Mouse (Mus musculus) right cerebral cortex, postnatal 10 days (tissue): Measurements from ENCODE around the gene Slc18a3.
A peak's percentile ranks its signal among the peaks of the same experiment; 100 is the strongest.

Source experiments
- DNase-seq, 2 experiments: peaks; one replicate each; pipeline ENCODE4 v3.0.0; 2021; ENCODE audit warnings: low spot score in 2 of 2

Slc18a3 gene

DNA sequence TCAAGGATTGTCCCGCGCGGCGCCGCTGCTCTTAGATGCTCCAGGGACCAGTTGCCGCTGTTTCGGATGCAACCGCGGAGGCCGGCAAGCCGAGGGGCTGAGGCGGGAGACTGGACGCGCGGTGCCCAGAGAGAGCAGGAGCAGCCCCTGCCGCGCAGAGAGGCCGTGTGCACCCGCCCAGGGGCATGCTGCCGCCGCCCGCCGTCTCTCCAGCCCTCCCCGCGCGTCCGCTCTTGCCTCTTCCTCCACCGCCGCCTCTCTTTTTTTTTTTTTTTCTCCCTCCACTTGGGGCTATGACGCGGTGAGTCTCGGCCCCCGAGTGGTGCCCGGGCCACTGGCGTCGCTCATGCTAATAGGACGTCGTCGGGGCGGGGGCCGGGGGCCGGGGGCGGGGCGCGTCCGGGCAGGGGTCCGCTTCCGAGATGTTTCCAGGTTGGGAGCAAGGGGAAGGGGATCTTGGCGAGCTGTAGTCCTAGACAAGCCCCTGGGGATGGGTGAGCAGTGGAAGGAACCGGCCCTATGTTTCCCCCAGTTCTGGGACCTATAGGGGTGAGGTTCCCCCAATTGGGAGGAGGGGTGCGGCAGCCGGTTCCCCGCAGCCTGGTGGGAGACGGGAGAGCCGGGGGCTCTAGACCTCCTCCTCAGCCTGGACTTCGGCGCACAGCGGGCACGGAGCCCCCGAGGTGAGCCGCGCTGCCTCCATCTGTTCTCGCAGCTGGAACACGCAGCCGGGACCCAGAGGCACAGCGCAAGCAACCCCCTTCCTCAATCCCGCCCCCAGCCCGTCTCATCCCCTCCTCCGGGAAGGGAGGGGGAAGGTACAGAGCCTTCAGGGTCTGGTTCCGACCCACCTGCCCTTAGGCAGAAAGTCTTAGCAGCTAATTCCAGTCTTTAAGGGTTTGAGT is at the start of gene Slc18a3:
Gene Slc18a3, minus strand, starts transcription at position 250 of the 905 bp plus-strand sequence.
- peak in 1 of 2 experiments; percentile 25 for DNase-seq

DNA sequence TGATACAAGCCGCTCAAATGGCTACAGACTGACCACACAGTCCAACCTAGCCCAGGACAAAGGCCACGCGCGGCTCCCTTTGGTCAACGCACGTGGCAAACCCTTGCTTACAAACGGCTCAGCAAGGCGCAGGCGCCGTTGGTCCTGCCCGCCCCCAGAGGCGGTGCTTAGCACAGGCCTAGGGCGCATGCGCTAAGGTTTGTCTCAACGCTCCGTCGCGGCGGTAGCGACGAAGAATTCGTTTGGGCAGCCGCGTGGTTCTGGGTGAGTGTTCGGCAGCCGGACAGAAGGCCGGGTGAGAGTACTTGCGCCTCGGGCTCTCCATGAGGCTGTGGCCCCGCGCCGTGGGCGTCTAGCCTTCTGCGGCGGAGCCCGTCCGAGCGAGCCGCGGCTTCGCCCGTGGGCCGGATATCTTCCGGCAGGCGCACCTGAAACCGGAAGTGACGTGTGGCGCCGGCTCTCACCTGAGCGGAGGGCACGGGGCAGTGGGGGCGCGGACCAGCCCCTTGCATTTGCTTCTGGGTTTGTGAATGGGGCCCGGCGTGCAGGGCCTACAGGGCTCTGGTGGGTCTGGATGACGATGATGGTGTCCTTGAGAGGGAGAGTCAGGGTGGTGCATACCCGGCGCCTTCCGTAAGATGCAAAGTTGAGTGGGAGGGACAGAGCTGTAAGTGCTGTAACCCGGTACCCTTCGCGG is 48.8 kb upstream of the Slc18a3 start, which contains the start of gene Ercc6:
Gene Ercc6, plus strand, starts transcription at position 186 of the 697 bp plus-strand sequence.
- DNase-seq, result peak; percentile 96

DNA sequence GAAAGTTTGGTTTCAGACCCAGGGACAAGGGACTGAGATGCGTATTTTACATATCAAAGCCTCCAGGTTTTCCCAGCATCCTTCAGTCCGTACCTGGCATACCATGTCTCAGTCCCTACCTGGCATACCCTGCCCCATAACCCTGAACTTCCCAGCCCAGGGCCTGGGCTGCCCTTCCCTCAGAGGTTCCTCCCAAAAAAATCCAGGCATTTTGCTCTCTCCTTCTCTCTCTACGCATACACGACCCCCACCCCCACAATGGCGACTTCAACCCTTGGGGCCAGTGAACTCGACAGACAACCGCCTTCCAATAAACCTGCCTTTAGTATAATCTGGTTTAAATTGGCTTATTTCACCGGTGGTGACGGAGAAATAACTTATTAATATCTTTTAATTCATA is 48.3 kb upstream of the Slc18a3 start:
- no peak for DNase-seq

DNA sequence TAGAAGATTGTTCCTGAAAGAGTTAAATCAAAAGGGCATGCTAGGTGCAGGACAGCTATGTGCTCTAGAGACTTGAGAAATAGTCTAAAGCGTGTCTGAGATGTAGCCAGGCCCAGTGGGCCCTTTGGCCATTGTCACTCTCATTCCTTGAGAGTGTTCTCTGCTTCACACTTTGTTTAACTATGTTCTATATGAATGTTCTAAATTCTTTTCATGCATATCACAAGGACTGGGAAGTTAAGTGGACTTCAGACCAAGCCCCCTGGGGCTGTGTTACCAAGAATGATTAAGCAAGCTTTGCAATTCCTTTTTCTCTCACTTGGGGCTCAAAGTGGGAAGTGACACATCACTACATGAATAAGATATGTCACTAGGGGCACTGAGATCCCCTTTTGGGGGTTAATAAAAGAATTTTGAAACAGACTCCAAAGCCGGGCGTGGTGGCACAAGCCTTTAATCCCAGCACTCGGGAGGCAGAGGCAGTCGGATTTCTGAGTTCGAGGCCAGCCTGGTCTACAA is 44.9 kb upstream of the Slc18a3 start:
- no peak for DNase-seq

DNA sequence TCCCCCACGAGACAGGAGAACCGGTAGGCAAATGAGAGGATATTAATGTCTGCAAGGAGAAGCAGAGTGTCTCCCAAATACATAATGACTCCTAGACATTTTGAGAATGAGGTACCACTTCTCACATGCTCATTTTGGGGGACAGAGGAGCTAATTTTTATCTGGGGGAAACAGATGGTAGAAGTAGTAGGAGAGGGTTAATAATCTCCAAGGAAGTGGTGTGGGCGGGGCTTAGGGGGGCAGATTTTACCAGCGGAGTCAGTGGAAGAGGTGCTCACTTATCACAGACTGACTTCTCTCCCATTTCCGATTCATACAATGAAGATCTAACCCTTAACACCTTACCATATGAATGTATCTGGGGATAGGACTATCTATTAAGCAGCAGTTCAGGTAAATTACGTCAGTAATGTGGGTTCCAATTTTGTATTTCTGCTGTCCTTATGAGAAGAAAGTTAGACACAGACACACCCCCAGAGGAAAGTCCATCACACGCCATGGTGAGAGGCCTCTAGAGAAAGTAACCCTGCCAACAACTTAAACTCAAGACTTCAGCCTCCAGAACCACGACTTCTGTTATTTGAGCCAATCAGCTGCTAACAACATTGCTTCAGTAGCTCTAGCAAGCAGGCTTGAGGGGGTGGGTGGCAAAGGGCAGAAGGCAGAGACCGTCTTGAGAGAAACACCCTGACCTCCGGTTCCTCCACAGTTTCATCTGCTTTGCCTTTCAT is 43.6 kb upstream of the Slc18a3 start:
- no peak for DNase-seq

DNA sequence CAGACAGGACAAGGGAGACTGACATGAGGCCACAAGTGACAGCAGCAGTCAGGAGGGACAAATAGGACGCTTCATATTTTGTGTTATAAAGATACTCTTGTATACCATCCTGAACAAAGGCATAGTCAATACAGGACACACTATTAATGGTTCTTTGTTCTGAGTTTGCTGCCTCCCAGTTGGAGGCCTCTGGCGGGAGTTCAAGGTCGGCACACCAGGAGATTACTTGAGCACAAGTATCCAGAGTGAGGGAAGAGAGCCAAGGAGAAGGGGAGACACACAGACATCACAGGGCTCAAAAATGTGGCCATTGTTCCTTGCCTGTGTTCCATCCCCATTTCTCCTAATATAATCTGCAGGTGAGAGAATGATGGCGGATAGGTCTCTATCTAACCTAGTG is 42.6 kb upstream of the Slc18a3 start:
- no peak for DNase-seq

DNA sequence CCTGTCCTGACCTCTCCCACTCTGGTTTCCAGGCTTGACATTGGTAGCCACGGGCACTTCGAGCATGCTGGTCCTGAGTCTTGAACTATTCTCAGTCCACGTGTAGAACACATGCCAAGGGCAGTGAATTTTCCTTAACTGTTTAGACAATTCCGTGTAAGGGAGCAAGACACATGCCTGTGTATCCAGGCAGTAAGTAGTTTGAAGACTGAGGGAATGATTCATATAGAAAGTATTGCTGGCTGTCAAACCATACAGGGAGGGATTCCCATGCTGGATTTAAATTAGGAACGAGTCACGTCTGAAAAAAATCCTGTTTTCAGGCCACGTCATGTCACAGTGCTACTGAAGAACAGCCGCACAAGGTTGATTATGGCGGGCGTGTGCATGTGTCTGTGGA is 41.7 kb upstream of the Slc18a3 start:
- no peak for DNase-seq

DNA sequence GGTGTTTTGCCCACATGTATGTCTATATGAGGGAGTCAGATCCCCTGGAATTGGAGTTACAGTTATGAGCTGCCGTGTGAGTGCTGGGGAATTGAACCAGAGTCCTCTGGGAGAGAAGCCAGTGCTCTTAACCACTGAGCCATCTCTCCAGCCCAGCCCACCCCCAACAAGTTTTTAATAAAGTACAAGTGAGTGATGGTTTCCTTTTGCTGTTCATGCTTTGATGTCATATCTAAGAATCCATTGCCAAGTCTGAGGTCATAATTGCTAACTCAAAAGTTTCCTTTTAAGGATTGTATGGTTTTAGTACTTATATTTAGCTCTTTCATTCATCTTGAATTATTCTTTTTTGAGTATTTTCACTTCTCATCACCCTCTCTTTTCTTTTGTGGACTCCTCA is 39.2 kb upstream of the Slc18a3 start:
- DNase-seq, result no peak

DNA sequence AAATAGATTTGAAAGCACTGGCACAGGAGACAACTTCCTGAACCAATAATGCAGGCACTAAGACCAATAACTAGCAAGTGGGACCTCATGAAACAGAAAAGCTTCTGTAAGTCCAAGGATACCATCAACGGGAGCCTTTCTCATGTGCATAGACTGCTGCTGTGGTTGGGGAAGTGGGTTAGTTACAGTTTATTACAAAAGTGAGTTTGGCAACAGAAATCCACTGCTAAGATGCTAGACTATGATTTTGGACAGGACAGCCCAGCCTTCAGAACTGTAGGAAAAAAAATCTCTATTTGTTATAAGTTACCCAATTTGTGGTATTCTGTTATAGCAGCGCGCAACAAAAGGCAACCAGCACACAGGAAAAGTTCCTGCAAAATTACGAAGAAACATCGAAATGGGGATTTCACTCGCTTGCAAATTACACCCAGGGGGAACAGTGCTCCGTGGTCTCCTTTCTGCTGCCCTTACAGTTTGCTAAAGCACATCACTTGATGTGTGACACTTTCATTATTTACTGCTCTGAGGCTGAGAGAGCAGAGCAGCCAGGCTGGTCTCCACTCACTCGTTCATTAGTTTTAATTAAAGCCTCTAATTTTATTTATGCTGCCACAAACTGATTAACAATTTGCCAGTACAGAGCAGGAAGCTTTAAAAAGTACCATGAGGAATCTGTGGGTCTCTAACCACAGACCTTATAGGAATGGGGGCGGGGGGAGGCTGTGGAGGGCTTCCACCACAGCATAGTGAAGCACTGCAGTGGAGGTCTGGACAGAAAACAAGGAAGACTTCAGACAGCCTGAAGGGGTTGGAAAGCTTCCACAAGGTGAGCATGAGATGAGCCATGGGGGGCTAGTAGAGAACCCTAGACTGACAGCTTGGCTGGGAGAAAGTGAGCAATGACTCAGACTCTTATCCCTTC is 38.4 kb upstream of the Slc18a3 start:
- no peak for DNase-seq

DNA sequence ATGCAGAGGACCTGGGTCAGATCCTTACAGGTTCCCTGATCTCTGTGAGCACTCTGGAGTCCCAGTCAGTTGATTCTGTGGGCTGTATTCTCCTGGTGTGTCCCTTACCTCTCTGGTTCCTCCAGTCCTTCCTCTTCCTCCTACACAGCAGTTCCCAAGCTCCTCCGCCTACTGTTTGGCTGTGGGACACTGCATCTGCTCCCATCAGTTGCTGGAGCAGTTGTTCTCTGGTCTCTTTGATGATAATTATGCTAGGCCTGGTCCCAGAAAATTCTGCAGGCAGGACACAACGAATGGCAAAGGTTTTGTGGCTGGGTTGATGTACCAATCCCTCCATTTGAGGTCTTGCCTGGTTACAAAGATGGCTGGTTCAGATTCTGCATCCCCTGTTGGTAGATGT is 36.7 kb upstream of the Slc18a3 start:
- DNase-seq, result no peak

DNA sequence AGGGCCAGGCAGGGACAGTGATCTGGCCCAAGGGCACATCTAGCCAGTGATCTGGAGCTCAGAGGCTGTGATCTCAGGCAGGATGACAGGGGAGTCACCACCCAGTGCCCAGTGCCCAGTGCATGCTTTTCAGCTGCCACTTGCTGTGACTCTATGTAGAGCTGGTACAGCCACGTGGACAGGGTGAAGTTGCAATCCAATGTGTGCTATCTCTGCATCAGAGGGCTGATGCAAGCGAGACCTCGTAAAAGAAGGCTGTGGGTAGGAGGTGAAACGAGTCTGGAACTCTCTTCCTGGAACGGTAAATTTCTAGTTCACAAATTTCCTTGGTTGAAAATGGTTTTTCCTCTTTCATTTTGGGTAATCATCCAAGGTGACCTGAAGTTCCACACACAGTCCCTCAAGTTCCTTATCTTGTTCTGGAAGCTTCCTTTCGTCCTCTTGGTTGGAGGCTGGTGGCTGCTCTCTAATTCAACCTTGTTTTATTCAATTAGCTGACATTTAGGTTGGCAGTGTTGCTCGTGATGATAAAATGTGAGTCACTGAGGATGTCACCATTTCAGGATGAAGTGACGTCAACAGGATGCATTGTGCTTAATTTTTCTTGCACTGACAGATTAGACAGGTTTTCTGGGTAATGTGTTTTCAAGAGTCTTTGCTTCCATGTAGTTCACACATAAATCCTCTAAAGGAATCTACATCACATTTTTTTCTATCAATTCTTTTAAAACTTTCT is 31.6 kb upstream of the Slc18a3 start:
- DNase-seq, result no peak

DNA sequence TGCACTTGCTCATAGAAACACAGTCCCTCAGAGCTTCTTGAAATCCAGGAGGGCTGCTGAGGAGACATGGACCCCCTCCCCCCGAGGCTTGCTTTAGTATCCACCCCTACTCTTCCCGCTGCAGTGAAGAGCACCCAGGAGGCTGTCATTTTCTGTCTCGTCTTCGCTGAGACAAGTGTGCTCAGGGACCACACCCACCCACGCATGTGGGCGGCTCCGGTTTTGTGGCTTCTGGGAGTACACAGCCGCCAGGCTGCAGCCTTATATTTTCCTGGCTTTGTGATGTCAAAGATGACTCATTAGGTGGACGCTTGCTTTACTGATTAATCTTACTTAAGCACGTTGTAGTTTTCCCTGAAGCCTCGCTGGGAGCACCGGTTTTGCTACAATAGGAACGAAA is 27.9 kb upstream of the Slc18a3 start:
- peak; percentile 34 to 43 for DNase-seq

DNA sequence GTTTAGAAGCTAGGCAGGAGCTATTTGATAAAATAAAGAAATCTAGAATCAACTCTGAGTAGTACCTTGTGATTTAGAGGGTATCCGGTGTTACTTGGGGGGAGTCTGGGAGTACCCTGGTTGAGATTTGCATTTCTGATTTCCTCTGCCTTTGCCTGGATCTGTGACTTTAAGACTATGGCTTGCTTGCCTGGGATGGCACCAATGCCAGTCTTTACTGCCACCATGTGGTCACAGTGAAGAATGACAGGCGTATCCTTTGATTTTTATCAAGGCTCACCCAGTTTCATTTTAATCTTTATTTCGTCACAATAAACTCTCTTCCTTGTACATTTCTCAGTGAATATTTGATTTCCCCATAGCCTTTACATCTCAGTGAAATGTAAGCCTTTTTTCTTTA is 17.4 kb upstream of the Slc18a3 start:
- no peak for DNase-seq

DNA sequence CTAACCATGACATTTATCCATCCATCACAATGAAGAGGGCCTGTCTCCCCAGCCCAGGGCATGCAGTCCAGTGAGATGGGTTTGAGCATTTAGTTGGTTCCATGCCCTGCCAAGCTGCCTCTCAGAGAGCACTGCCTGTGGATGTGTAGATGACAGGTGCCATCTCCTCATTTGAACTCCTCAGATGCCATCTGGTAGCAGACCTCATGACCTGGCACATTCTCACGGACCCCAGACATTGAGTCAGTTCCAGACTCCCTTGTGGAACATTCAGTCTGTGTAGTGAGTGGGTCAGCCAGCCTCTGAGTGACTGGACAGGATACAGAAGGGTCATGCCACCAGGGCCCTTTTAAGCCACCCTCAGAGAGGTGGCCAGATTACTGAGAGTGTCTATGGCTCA is 12.9 kb upstream of the Slc18a3 start:
- DNase-seq, result no peak

DNA sequence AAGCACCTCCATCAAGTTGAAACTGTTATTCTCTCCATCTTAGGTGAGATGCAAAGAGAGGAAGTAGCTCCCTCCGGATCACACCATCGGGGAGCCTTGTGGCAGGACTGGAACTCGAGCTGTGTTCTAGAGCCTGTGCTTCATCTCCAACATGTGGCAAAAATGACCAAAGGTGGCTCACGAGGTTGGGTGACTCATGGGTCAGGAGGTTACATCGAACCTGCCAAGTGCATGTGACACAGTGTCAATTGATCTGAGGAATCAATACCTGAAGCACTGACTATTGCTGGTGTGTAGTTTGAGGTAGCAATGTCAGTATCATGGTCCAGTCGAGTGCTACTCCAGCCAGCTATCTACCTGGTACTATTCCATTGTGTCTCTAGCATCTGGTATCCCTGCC is 11.9 kb upstream of the Slc18a3 start:
- no peak for DNase-seq

DNA sequence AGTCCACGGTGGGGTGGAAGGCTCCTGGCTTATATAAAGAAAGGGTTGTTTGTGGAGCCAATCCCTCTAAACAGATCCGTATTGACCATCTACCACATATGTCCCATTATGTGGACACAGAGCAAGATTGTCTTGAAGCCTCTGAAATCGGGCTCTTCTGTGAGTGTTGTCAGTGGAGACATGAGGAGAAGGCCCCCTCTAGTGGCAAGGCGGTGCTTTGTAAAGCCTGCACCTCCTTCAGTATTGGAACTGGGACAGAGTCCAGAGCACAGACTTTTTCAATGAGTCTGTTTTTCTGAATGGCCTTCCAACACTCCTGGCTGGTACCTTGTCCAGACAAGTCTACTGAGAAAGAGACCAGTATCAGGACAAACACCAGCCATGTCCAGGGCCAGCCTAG is 8.3 kb upstream of the Slc18a3 start:
- DNase-seq, result peak; percentile 74 to 83

DNA sequence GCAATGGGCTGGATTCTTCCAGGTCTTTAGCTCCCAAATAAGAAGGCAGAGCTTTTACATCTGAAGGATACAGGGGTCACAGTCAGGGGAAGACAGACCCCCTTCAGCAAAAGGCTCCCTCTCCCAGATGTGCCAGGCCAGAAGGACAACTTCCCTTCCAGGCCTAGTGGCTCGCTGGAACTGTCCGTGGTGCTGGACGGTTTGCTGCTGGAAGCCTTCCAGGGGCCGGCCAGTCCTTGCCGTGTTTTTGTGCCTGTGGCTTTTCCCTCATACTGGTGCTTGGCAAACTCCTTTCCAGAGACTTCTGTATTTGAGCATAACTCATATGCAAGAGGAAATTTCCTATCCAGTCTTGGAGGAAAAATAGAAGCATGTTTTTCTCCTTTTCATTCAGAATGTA is 3.0 kb upstream of the Slc18a3 start:
- peak in 1 of 2 experiments; percentile 35 for DNase-seq

DNA sequence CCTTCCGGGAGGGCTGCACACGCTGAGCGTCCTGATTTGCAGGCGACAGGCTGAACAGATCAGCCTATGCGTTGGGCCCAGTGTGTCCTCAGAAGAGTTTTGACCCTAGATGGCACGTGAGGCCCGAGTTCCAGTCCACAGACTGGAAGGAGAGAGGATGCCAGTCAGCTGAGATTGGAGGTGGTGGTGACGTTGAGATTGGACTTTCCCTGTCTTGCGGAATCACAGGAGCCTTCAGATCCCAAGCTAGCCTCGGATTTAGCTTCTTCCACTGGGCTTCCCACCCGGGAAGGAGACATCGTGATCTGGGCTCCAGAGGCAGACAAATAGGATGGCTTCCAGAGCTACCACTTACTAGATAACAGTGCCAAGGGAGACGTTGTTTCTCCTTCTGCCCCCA is 1.2 kb upstream of the Slc18a3 start, which contains the start of gene Chat:
Gene Chat, minus strand, starts transcription at position 101 of the 400 bp plus-strand sequence.
- DNase-seq, result no peak

DNA sequence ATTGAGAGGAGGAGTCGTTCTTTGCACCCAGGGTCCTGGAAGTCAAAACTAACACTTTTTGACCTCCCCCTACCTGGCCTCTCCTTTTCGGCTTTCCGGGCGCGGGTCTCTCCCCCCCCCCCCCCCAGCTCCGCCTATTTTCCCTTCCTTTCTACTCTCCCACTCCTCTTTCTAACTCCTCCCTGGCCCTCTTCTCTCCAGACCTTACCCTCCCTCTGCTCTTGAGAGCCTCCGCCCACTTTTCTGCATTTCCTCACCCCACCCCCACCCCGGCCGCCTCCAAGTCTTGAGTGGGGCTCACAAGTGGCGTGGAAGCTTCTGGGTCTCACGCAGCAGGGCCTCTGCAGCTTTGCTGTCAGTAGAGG is 838 bp upstream of the Slc18a3 start:
- no peak for DNase-seq
